ENCODE assay signal across 8 mouse cellular contexts in genomic region chrX:168935447-168935846, GRCm38 (mm10).
DNase-seq lines count a peak whose midpoint lies in the region; ATAC-seq lines count a peak whose summit lies in the region.

No protein-coding gene starts in this region.

- 9% methylated on average over 3 of the region's 3 CpGs for WGBS in hindbrain, embryonic 14.5 days
- 8% methylated on average over 3 of the region's 3 CpGs for WGBS in hindbrain, embryonic 10.5 days
- 3% methylated on average over 3 of the region's 3 CpGs for WGBS in forebrain, embryonic 16.5 days

- no peak for ATAC-seq in hindbrain, embryonic 14.5 days (ENCODE audit: low FRiP score)
- no peak for ATAC-seq in monocyte, adult 5-6 weeks (replicated peaks; ENCODE audit: insufficient number of reproducible peaks, low FRiP score, low TSS enrichment, poor library complexity, severe bottlenecking)
- no peak for ATAC-seq in forebrain, embryonic 16.5 days

- peaks cover 7% of the 10 kb centered on the region for H3K27me3 ChIP-seq in hindbrain, embryonic 14.5 days (ENCODE audit: control insufficient read depth, insufficient read depth, low read length)
- peaks cover 28% of the 10 kb centered on the region for H3K27me3 ChIP-seq in hindbrain, embryonic 10.5 days (ENCODE audit: insufficient read depth, poor library complexity, severe bottlenecking)
- no peaks in the 10 kb centered on the region for H3K27me3 ChIP-seq in forebrain, embryonic 16.5 days (replicated peaks; ENCODE audit: control insufficient read depth, insufficient read depth, low read length)

- no peak overlapping the region for H3K4me2 ChIP-seq in hindbrain, embryonic 14.5 days (replicated peaks)
- no peak overlapping the region for H3K4me2 ChIP-seq in forebrain, embryonic 16.5 days (ENCODE audit: low read length)

- peak; percentile 70 for DNase-seq in hindbrain, embryonic 14.5 days (ENCODE audit: low spot score)
- DNase-seq in hindbrain, embryonic 10.5 days (ENCODE audit: low spot score) = no peak
- peak; percentile 11 for DNase-seq in thymus, postnatal 0 days (ENCODE audit: low spot score)
- no peak for DNase-seq in thymus, adult 18-20 months
- peak; percentile 4 for DNase-seq in embryo, embryonic 9.5 days (ENCODE audit: extremely low spot score)
- peak; percentile 62 for DNase-seq in retina, embryonic 14.5 days (ENCODE audit: low spot score)

- H3K9ac ChIP-seq in hindbrain, embryonic 14.5 days = no peak overlapping the region
- H3K9ac ChIP-seq in forebrain, embryonic 16.5 days (replicated peaks; ENCODE audit: low read depth, low read length) = no peak overlapping the region

- H3K9me3 ChIP-seq in hindbrain, embryonic 14.5 days (ENCODE audit: control insufficient read depth, low read length) = no peaks in the 10 kb centered on the region
- no peaks in the 10 kb centered on the region for H3K9me3 ChIP-seq in hindbrain, embryonic 10.5 days
- H3K9me3 ChIP-seq in forebrain, embryonic 16.5 days (ENCODE audit: control insufficient read depth, low read length) = no peaks in the 10 kb centered on the region

- no peaks in the 10 kb centered on the region for H3K4me1 ChIP-seq in hindbrain, embryonic 14.5 days (replicated peaks; ENCODE audit: control insufficient read depth, insufficient read depth, low read length)
- H3K4me1 ChIP-seq in hindbrain, embryonic 10.5 days (replicated peaks) = no peaks in the 10 kb centered on the region
- H3K4me1 ChIP-seq in forebrain, embryonic 16.5 days (replicated peaks; ENCODE audit: control insufficient read depth, insufficient read depth, low read length) = no peaks in the 10 kb centered on the region

- no peak overlapping the region for H3K27ac ChIP-seq in hindbrain, embryonic 14.5 days
- no peak overlapping the region for H3K27ac ChIP-seq in hindbrain, embryonic 10.5 days
- no peak overlapping the region for H3K27ac ChIP-seq in forebrain, embryonic 16.5 days (ENCODE audit: low read length)

- H3K4me3 ChIP-seq in hindbrain, embryonic 14.5 days (replicated peaks; ENCODE audit: low read length) = no peak overlapping the region
- H3K4me3 ChIP-seq in hindbrain, embryonic 10.5 days = no peak overlapping the region
- no peak overlapping the region for H3K4me3 ChIP-seq in forebrain, embryonic 16.5 days (replicated peaks; ENCODE audit: low read length)

- H3K36me3 ChIP-seq in hindbrain, embryonic 14.5 days (replicated peaks; ENCODE audit: control insufficient read depth, insufficient read depth) = no peaks in the 10 kb centered on the region
- H3K36me3 ChIP-seq in hindbrain, embryonic 10.5 days = no peaks in the 10 kb centered on the region
- no peaks in the 10 kb centered on the region for H3K36me3 ChIP-seq in forebrain, embryonic 16.5 days (ENCODE audit: control insufficient read depth, insufficient read depth)

Comparison
In these comparisons a context has a peak if more than half of its experiments do, and no peak if none do; other contexts are left out.
1. DNase-seq: peak in hindbrain, embryonic 14.5 days (single experiment), thymus, postnatal 0 days (single experiment), embryo, embryonic 9.5 days (single experiment) and retina, embryonic 14.5 days (single experiment); none in hindbrain, embryonic 10.5 days (single experiment) and thymus, adult 18-20 months (0 of 2).